Mouse (Mus musculus) kidney, adult 2 months (tissue): ENCODE data around the gene Celf2.

Source experiments
- CTCF ChIP-seq: fragments of 200-500 bp; conservative IDR thresholded peaks from 2 replicates; pipeline ENCODE4 v1.5.1; 2011; ENCODE audit warnings: low read depth, mild to moderate bottlenecking, control low read depth, low read length, moderate library complexity, mixed read lengths; ENCODE audit not compliant: insufficient read depth, insufficient read length
- POLR2A ChIP-seq: fragments of 200-500 bp; IDR thresholded peaks from one replicate; pipeline ENCODE4 v1.6.1; 2011; ENCODE audit warnings: low read depth, low read length, control low read depth

- TF ChIP-seq POLR2A (no peak), CTCF (no peak)
Measured at GRCm38 (mm10) chr2:6526311-6526710, 983.1 kb downstream of the Celf2 start.
